Mouse (Mus musculus): Measurements from ENCODE around the gene Hacd3. TPM values are rescaled to one million over a fixed set of nuclear protein-coding genes. Genes with fewer than 3 reads are reported as not detected.

Hacd3 gene
- polyA plus RNA-seq, 1 experiment from 2014 or later: 50.3 TPM

GRCm38 (mm10) chr9:64980548-64980947 lies 40.9 kb downstream of the Hacd3 start:
- no peak overlapping the region for H3K4me2 ChIP-seq (ENCODE audit: low read length)
- no peak overlapping the region for H3K27ac ChIP-seq (replicated peaks in 1 of 2; ENCODE audit: control insufficient read depth in 1 of 2, insufficient read depth in 1 of 2, low read depth in 2 of 2, low read length in 2 of 2)
- no peak overlapping the region for H3K9ac ChIP-seq (ENCODE audit: low read length)
- peaks cover 98% of the 10 kb centered on the region for H3K36me3 ChIP-seq (ENCODE audit: control insufficient read depth, insufficient read depth, low read length)
- no peak for ATAC-seq (ENCODE audit: insufficient number of reproducible peaks, insufficient read depth, low FRiP score, low read depth)
- no peak overlapping the region for H3K4me3 ChIP-seq (ENCODE audit: control insufficient read depth in 1 of 2, insufficient read depth in 1 of 2, low read depth in 1 of 2, low read length in 2 of 2)
- H3K9me3 ChIP-seq (ENCODE audit: control insufficient read depth, low read length): no peaks in the 10 kb centered on the region
- H3K4me1 ChIP-seq (ENCODE audit: control insufficient read depth in 2 of 2, insufficient read depth in 2 of 2, low read length in 2 of 2): peaks cover 6 to 10% of the 10 kb centered on the region in 2 experiments
- WGBS: 73% methylated on average over 3 of the region's 3 CpGs
- H3K27me3 ChIP-seq (ENCODE audit: control insufficient read depth, insufficient read depth, low read length): no peaks in the 10 kb centered on the region

- WGBS: 2% methylated on average over 17 of the region's 17 CpGs
- peaks cover 37% of the 10 kb centered on the region for H3K36me3 ChIP-seq (ENCODE audit: control insufficient read depth, insufficient read depth, low read length)
- H3K4me1 ChIP-seq (ENCODE audit: control insufficient read depth in 2 of 2, insufficient read depth in 2 of 2, low read length in 2 of 2): peaks cover 2 to 13% of the 10 kb centered on the region in 2 experiments; a peak in 3 of 4 replicates
- H3K27me3 ChIP-seq (ENCODE audit: control insufficient read depth, insufficient read depth, low read length): no peaks in the 10 kb centered on the region
- ATAC-seq (ENCODE audit: insufficient number of reproducible peaks, insufficient read depth, low FRiP score, low read depth): peak; percentile 79
- H3K9me3 ChIP-seq (ENCODE audit: control insufficient read depth, low read length): no peaks in the 10 kb centered on the region
- peak overlapping the region; percentile 86 to 95 for H3K27ac ChIP-seq (replicated peaks in 1 of 2; ENCODE audit: control insufficient read depth in 1 of 2, insufficient read depth in 1 of 2, low read depth in 2 of 2, low read length in 2 of 2)
- peak overlapping the region; percentile 59 to 95 for H3K4me3 ChIP-seq (ENCODE audit: control insufficient read depth in 1 of 2, insufficient read depth in 1 of 2, low read depth in 1 of 2, low read length in 2 of 2)
- H3K9ac ChIP-seq (ENCODE audit: low read length): peak overlapping the region; percentile 81
- peak overlapping the region; percentile 82 for H3K4me2 ChIP-seq (ENCODE audit: low read length)
These were observed 60.5 kb downstream of the Hacd3 start for GRCm38 (mm10) chr9:64960978-64961320.

- H3K9me3 ChIP-seq (ENCODE audit: control insufficient read depth, low read length): no peaks in the 10 kb centered on the region
- H3K27ac ChIP-seq (replicated peaks in 1 of 2; ENCODE audit: control insufficient read depth in 1 of 2, insufficient read depth in 1 of 2, low read depth in 2 of 2, low read length in 2 of 2): peak within 1 kb of the TSS; percentile 86 to 95
- WGBS: 4% methylated on average over 29 of the region's 29 CpGs
These were observed 61.1 kb downstream of the Hacd3 start, which contains the start of gene Ints14 for GRCm38 (mm10) chr9:64960117-64960977. Ints14 (plus strand) TSS chr9:64960905.

DNA sequence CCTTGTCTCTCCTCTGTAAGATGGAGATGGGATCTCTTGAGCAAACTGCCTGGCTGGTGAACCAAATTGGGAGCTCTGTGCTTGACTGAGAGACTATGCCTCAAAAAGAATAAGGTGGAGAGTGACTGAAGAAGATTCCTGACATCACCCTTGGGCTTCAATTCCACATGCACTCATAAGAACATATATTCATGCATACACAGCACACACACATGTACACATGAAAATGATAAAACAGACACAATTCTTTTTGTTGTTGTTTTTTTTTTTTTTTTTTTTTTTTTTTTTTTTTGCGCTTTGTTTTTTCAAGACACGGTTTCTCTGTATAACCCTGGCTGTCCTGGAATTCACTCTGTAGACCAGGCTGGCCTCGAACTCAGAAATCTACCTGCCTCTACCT lies 64.2 kb downstream of the Hacd3 start:
- Histone ChIP-seq H3K4me1 (ENCODE audit: control insufficient read depth in 2 of 2, insufficient read depth in 2 of 2, low read length in 2 of 2) (peaks cover 2 to 13% of the 10 kb centered on the region in 2 experiments; a peak in 3 of 4 replicates), H3K36me3 (ENCODE audit: control insufficient read depth, insufficient read depth, low read length) (0 out of 2 replicates have a peak, but pooled peaks cover 4% of the 10 kb centered on the region), H3K27ac (replicated peaks in 1 of 2; ENCODE audit: control insufficient read depth in 1 of 2, insufficient read depth in 1 of 2, low read depth in 2 of 2, low read length in 2 of 2) (no peak overlapping the region), H3K9ac (ENCODE audit: low read length) (no peak overlapping the region), H3K9me3 (ENCODE audit: control insufficient read depth, low read length) (no peaks in the 10 kb centered on the region), H3K4me2 (ENCODE audit: low read length) (no peak overlapping the region), H3K27me3 (ENCODE audit: control insufficient read depth, insufficient read depth, low read length) (peaks cover 14% of the 10 kb centered on the region), H3K4me3 (ENCODE audit: control insufficient read depth in 1 of 2, insufficient read depth in 1 of 2, low read depth in 1 of 2, low read length in 2 of 2) (no peak overlapping the region)
- no peak for ATAC-seq (ENCODE audit: insufficient number of reproducible peaks, insufficient read depth, low FRiP score, low read depth)
- WGBS: 82% methylated on average over 3 of the region's 3 CpGs

More at GRCm38 (mm10) chr9:64960117-64960977, 61.1 kb downstream of the Hacd3 start, which contains the start of gene Ints14:
- Histone ChIP-seq H3K4me2 (ENCODE audit: low read length) (peak within 1 kb of the TSS; percentile 82), H3K27me3 (ENCODE audit: control insufficient read depth, insufficient read depth, low read length) (no peaks in the 10 kb centered on the region), H3K4me1 (ENCODE audit: control insufficient read depth in 2 of 2, insufficient read depth in 2 of 2, low read length in 2 of 2) (peaks cover 2 to 13% of the 10 kb centered on the region in 2 experiments; a peak in 3 of 4 replicates), H3K36me3 (ENCODE audit: control insufficient read depth, insufficient read depth, low read length) (peaks cover 31% of the 10 kb centered on the region), H3K4me3 (ENCODE audit: control insufficient read depth in 1 of 2, insufficient read depth in 1 of 2, low read depth in 1 of 2, low read length in 2 of 2) (peak within 1 kb of the TSS; percentile 59 to 95), H3K9ac (ENCODE audit: low read length) (peak within 1 kb of the TSS; percentile 81)
- peak; percentile 93 for ATAC-seq (ENCODE audit: insufficient number of reproducible peaks, insufficient read depth, low FRiP score, low read depth)

- H3K27me3 ChIP-seq (ENCODE audit: control insufficient read depth, insufficient read depth, low read length): peaks cover 21% of the 10 kb centered on the region
- no peak for ATAC-seq (ENCODE audit: insufficient number of reproducible peaks, insufficient read depth, low FRiP score, low read depth)
- H3K36me3 ChIP-seq (ENCODE audit: control insufficient read depth, insufficient read depth, low read length): no peaks in the 10 kb centered on the region
- peaks cover 2 to 6% of the 10 kb centered on the region in 2 experiments; a peak in 3 of 4 replicates for H3K4me1 ChIP-seq (ENCODE audit: control insufficient read depth in 2 of 2, insufficient read depth in 2 of 2, low read length in 2 of 2)
- 0 out of 4 replicates have a peak overlapping the region, but pooled peaks of 1 of the 2 experiments have one; percentile 45 for H3K27ac ChIP-seq (replicated peaks in 1 of 2; ENCODE audit: control insufficient read depth in 1 of 2, insufficient read depth in 1 of 2, low read depth in 2 of 2, low read length in 2 of 2)
- H3K9me3 ChIP-seq (ENCODE audit: control insufficient read depth, low read length): no peaks in the 10 kb centered on the region
- WGBS: 22% methylated on average over 12 of the region's 12 CpGs
- H3K9ac ChIP-seq (ENCODE audit: low read length): no peak overlapping the region
- peak overlapping the region; percentile 46 for H3K4me2 ChIP-seq (ENCODE audit: low read length)
- no peak overlapping the region for H3K4me3 ChIP-seq (ENCODE audit: control insufficient read depth in 1 of 2, insufficient read depth in 1 of 2, low read depth in 1 of 2, low read length in 2 of 2)
These were observed 65.2 kb downstream of the Hacd3 start for GRCm38 (mm10) chr9:64956337-64956736.

- Histone ChIP-seq H3K27me3 (ENCODE audit: control insufficient read depth, insufficient read depth, low read length) (peaks cover 38% of the 10 kb centered on the region), H3K9ac (ENCODE audit: low read length) (no peak overlapping the region), H3K4me1 (ENCODE audit: control insufficient read depth in 2 of 2, insufficient read depth in 2 of 2, low read length in 2 of 2) (peaks cover 0 to 6% of the 10 kb centered on the region in 2 experiments; a peak in 1 of 4 replicates), H3K4me2 (ENCODE audit: low read length) (no peak overlapping the region), H3K4me3 (ENCODE audit: control insufficient read depth in 1 of 2, insufficient read depth in 1 of 2, low read depth in 1 of 2, low read length in 2 of 2) (no peak overlapping the region), H3K36me3 (ENCODE audit: control insufficient read depth, insufficient read depth, low read length) (no peaks in the 10 kb centered on the region), H3K9me3 (ENCODE audit: control insufficient read depth, low read length) (no peaks in the 10 kb centered on the region), H3K27ac (replicated peaks in 1 of 2; ENCODE audit: control insufficient read depth in 1 of 2, insufficient read depth in 1 of 2, low read depth in 2 of 2, low read length in 2 of 2) (no peak overlapping the region)
- no peak for ATAC-seq (ENCODE audit: insufficient number of reproducible peaks, insufficient read depth, low FRiP score, low read depth)
- WGBS: 35% methylated on average over 7 of the region's 7 CpGs
These were observed 68.3 kb downstream of the Hacd3 start for GRCm38 (mm10) chr9:64953190-64953589.

GRCm38 (mm10) chr9:64952055-64952454 lies 69.4 kb downstream of the Hacd3 start:
- Histone ChIP-seq H3K4me3 (ENCODE audit: control insufficient read depth in 1 of 2, insufficient read depth in 1 of 2, low read depth in 1 of 2, low read length in 2 of 2) (no peak overlapping the region), H3K9me3 (ENCODE audit: control insufficient read depth, low read length) (no peaks in the 10 kb centered on the region), H3K4me1 (ENCODE audit: control insufficient read depth in 2 of 2, insufficient read depth in 2 of 2, low read length in 2 of 2) (peaks cover 0 to 6% of the 10 kb centered on the region in 2 experiments; a peak in 1 of 4 replicates), H3K36me3 (ENCODE audit: control insufficient read depth, insufficient read depth, low read length) (no peaks in the 10 kb centered on the region), H3K9ac (ENCODE audit: low read length) (no peak overlapping the region), H3K27me3 (ENCODE audit: control insufficient read depth, insufficient read depth, low read length) (peaks cover 38% of the 10 kb centered on the region), H3K27ac (replicated peaks in 1 of 2; ENCODE audit: control insufficient read depth in 1 of 2, insufficient read depth in 1 of 2, low read depth in 2 of 2, low read length in 2 of 2) (no peak overlapping the region), H3K4me2 (ENCODE audit: low read length) (no peak overlapping the region)
- no peak for ATAC-seq (ENCODE audit: insufficient number of reproducible peaks, insufficient read depth, low FRiP score, low read depth)
- WGBS: 21% methylated on average over 5 of the region's 5 CpGs
